Mouse (Mus musculus) heart, embryonic 11.5 days (tissue): Measurements from ENCODE around the gene Pigt. TPM values are rescaled to one million over a fixed set of nuclear protein-coding genes. Genes with fewer than 3 reads are reported as not detected.

Source experiments
- ATAC-seq: fragments of 200-750 bp; cut with Nextera tagmentation; replicated peaks from 2 replicates; pipeline ENCODE4 v1.8.0; 2017; ENCODE audit warnings: moderate library complexity; ENCODE audit not compliant: insufficient number of reproducible peaks, low FRiP score, low TSS enrichment
- H3K27ac ChIP-seq: fragments of 300-500 bp; sonication (generic); 2 replicates; pipeline ENCODE4 v1.5.1; 2014; ENCODE audit warnings: mild to moderate bottlenecking, low read depth, low read length
- H3K27me3 ChIP-seq: fragments of 300-500 bp; sonication (generic); 2 replicates; pipeline ENCODE4 v1.6.1; 2014; ENCODE audit warnings: mild to moderate bottlenecking, low read length, mixed read lengths; ENCODE audit not compliant: control insufficient read depth, insufficient read depth
- H3K36me3 ChIP-seq: fragments of 300-500 bp; sonication (generic); 2 replicates; pipeline ENCODE4 v1.6.1; 2014; ENCODE audit warnings: mild to moderate bottlenecking, low read length, moderate library complexity, mixed read lengths; ENCODE audit not compliant: control insufficient read depth, insufficient read depth
- H3K4me1 ChIP-seq: fragments of 300-500 bp; sonication (generic); 2 replicates; pipeline ENCODE4 v1.6.1; 2014; ENCODE audit warnings: low read length; ENCODE audit not compliant: control insufficient read depth, insufficient read depth
- H3K4me2 ChIP-seq: fragments of 300-500 bp; sonication (generic); 2 replicates; pipeline ENCODE4 v1.6.1; 2014; ENCODE audit warnings: mild to moderate bottlenecking, moderate library complexity
- H3K4me3 ChIP-seq: fragments of 300-500 bp; sonication (generic); 2 replicates; pipeline ENCODE4 v1.5.1; 2014; ENCODE audit warnings: low read depth, low read length
- H3K9ac ChIP-seq: fragments of 300-500 bp; sonication (generic); 2 replicates; pipeline ENCODE4 v1.6.1; 2014; ENCODE audit warnings: mild to moderate bottlenecking, low read depth, low read length, moderate library complexity
- H3K9me3 ChIP-seq: fragments of 300-500 bp; sonication (generic); replicated peaks from 2 replicates; pipeline ENCODE4 v1.6.1; 2016; ENCODE audit warnings: low read length; ENCODE audit not compliant: control insufficient read depth
- WGBS: fragments of 180-500 bp; shearing (Covaris S2); extraction: QIAGEN DNeasy Blood & Tissue Kit; methylation state at CpG from one replicate; pipeline ENCODE4 v1.1.7; 2014; ENCODE audit not compliant: insufficient replicate concordance; 5-methylcytosine and 5-hydroxymethylcytosine counted together
- polyA plus RNA-seq: library from polyadenylated mRNA; unstranded; fragments of >200 nt; fragmentation: Nextera tagmentation; extraction: Ambion mirVana; gene quantifications from 2 replicates; pipeline ENCODE4 v1.2.1, GENCODE M21; 2014

Pigt gene
- polyA plus RNA-seq, 1 experiment from 2014 or later, result 63.0 TPM

DNA sequence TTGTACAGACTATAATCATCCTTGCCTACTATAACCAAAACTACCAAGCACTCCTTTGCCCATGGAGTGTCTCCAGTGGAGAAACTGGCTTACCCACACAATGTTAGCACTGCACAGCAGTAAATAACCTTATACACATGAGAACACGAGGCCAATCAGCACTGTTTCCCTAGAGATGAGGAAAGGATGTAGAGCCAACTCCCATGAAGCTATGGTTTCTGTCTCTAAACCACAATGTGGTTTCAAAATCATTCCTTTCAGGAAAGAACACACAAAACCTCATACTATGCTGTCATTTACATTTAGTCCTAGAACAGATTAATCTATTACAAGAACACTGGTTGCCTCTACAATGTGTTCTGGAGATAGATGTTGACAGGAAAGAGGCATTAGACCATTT lies 989 bp upstream of the Pigt start:
- peaks cover 6% of the 10 kb centered on the region for H3K4me1 ChIP-seq
- H3K9ac ChIP-seq, result no peak overlapping the region
- WGBS, result 60% methylated on average over 1 of the region's 1 CpGs
- peak overlapping the region; percentile 98; the same call in 1 of the 2 replicates for H3K4me2 ChIP-seq
- peaks cover 10% of the 10 kb centered on the region for H3K36me3 ChIP-seq
- H3K27me3 ChIP-seq, result no peaks in the 10 kb centered on the region
- H3K4me3 ChIP-seq, result no peak overlapping the region
- H3K27ac ChIP-seq, result no peak overlapping the region
- no peaks in the 10 kb centered on the region for H3K9me3 ChIP-seq
- no peak for ATAC-seq

DNA sequence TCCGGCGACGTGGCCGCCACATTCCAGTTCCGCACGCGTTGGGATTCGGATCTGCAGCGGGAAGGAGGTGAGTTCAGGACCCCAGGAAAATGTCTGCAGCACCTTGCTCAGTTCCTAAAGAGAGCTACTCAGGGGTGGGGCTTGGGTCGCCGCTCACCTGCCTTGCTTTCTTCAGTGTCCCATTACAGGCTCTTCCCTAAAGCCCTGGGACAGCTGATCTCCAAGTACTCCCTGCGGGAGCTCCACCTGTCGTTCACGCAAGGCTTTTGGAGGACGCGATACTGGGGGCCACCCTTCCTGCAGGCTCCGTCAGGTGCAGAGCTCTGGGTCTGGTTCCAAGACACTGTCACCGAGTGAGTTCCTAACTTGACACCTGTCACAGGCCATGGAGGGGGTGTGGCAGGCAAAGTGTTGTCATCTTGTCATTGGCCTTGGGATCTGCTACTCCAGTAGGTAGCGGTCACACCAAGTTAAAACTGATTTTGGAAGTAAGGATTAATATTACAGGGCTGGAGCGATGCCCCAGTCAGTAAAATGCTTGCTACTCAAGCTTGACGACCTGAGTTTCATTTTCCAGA lies 460 bp downstream of the Pigt start:
- 4% methylated on average over 21 of the region's 21 CpGs for WGBS
- Histone ChIP-seq H3K4me3 (peak overlapping the region; percentile 74), H3K9ac (peak overlapping the region; percentile 76), H3K4me2 (peak overlapping the region; percentile 98), H3K27me3 (no peaks in the 10 kb centered on the region), H3K27ac (no peak overlapping the region; the same call in 1 of the 2 replicates), H3K9me3 (no peaks in the 10 kb centered on the region), H3K4me1 (peaks cover 6% of the 10 kb centered on the region), H3K36me3 (peaks cover 15% of the 10 kb centered on the region)
- ATAC-seq, result 0 out of 2 replicates have a peak, but pooled peaks have one; percentile 20

GRCm38 (mm10) chr2:164499317-164499716 lies 2.0 kb downstream of the Pigt start:
- no peak overlapping the region for H3K4me2 ChIP-seq
- no peaks in the 10 kb centered on the region for H3K27me3 ChIP-seq
- no peaks in the 10 kb centered on the region; the same call in 1 of the 2 replicates for H3K9me3 ChIP-seq
- 64% methylated on average over 5 of the region's 5 CpGs for WGBS
- H3K27ac ChIP-seq, result no peak overlapping the region
- H3K4me1 ChIP-seq, result peaks cover 6% of the 10 kb centered on the region
- no peak overlapping the region for H3K4me3 ChIP-seq
- no peak overlapping the region for H3K9ac ChIP-seq
- no peak for ATAC-seq
- peaks cover 29% of the 10 kb centered on the region for H3K36me3 ChIP-seq

DNA sequence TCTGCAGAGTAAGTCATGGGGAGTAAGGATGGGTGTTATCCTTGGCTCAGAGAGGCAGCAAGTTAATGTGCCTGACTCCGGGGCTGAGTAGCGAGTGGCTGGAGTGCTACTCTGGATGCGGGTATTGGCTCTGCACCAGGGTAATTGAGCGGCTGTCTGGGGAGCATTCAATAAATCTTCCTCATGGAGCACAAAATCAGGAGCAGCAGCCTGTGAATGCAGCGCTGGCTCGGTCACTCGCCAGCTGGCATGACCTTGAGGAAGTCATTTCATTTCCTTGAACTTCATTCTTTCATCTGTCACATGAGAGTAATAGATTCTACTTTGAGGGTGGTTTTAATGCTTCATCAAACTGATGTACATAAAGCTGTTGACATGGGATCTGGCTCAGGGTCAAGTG lies 3.2 kb downstream of the Pigt start:
- Histone ChIP-seq H3K27me3 (no peaks in the 10 kb centered on the region), H3K36me3 (peaks cover 39% of the 10 kb centered on the region), H3K9me3 (peaks cover 4% of the 10 kb centered on the region), H3K9ac (no peak overlapping the region), H3K4me2 (no peak overlapping the region), H3K4me3 (no peak overlapping the region), H3K27ac (no peak overlapping the region), H3K4me1 (peaks cover 6% of the 10 kb centered on the region)
- no peak for ATAC-seq
- WGBS, result 93% methylated on average over 7 of the region's 7 CpGs

DNA sequence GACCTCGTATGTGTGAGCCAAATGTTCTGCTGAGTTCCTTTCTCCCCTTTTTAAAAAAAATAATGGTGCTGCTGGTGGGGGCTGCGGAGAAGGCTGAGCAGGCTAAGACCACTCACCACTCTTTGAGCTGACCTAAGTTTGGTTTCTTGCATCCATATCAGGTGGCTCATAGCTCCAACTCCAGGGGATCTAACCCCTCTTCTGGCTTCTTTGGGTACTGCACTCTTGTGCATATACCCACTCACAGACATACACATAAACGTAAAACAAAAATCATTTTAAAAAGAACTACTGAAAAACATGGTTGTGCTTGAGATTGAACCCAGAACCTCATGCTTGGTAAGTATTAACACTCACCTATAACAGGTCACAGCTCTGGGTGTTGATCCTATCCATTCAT lies 7.6 kb downstream of the Pigt start:
- no peak for ATAC-seq
- peaks cover 41% of the 10 kb centered on the region for H3K36me3 ChIP-seq
- WGBS, result 95% methylated on average over 3 of the region's 3 CpGs

GRCm38 (mm10) chr2:164505619-164506347 lies 8.5 kb downstream of the Pigt start:
- 86% methylated on average over 4 of the region's 4 CpGs for WGBS
- no peak overlapping the region for H3K4me2 ChIP-seq

More for the DNA sequence above, 7.6 kb downstream of the Pigt start:
- Histone ChIP-seq H3K9ac (no peak overlapping the region), H3K4me1 (no peaks in the 10 kb centered on the region), H3K27ac (no peak overlapping the region), H3K4me3 (no peak overlapping the region), H3K27me3 (no peaks in the 10 kb centered on the region), H3K9me3 (peaks cover 4% of the 10 kb centered on the region), H3K4me2 (no peak overlapping the region)

GRCm38 (mm10) chr2:164507811-164508210 lies 10.5 kb downstream of the Pigt start:
- Histone ChIP-seq H3K27me3 (no peaks in the 10 kb centered on the region), H3K4me2 (no peak overlapping the region), H3K36me3 (peaks cover 26% of the 10 kb centered on the region), H3K4me1 (no peaks in the 10 kb centered on the region), H3K9me3 (peaks cover 4% of the 10 kb centered on the region), H3K4me3 (no peak overlapping the region), H3K9ac (no peak overlapping the region), H3K27ac (no peak overlapping the region)
- 79% methylated on average over 19 of the region's 19 CpGs for WGBS
- no peak for ATAC-seq

More at GRCm38 (mm10) chr2:164505619-164506347, 8.5 kb downstream of the Pigt start:
- H3K27me3 ChIP-seq, result no peaks in the 10 kb centered on the region
- no peak overlapping the region for H3K9ac ChIP-seq
- H3K4me1 ChIP-seq, result no peaks in the 10 kb centered on the region
- peaks cover 35% of the 10 kb centered on the region for H3K36me3 ChIP-seq
- H3K4me3 ChIP-seq, result no peak overlapping the region
- H3K9me3 ChIP-seq, result peaks cover 4% of the 10 kb centered on the region
- ATAC-seq, result no peak
- H3K27ac ChIP-seq, result no peak overlapping the region

GRCm38 (mm10) chr2:164510621-164511190 lies 13.4 kb downstream of the Pigt start:
- WGBS, result 32% methylated on average over 4 of the region's 5 CpGs
- ATAC-seq, result 0 out of 2 replicates have a peak, but pooled peaks have one; percentile 37
- Histone ChIP-seq H3K4me1 (no peaks in the 10 kb centered on the region), H3K9ac (no peak overlapping the region), H3K36me3 (peaks cover 2% of the 10 kb centered on the region; the same call in 1 of the 2 replicates), H3K27me3 (no peaks in the 10 kb centered on the region), H3K27ac (no peak overlapping the region), H3K9me3 (no peaks in the 10 kb centered on the region), H3K4me2 (no peak overlapping the region), H3K4me3 (no peak overlapping the region)
